Mouse (Mus musculus): ENCODE results near the gene Bcl6.

GRCm38 (mm10) chr16:23977732-23978131 is 10.9 kb downstream of the Bcl6 start:
- TF ChIP-seq POLR2A (IDR thresholded peaks at IDR 0.05; ENCODE audit: low read depth, low read length): no peak
- no peak for TF ChIP-seq TCF12 (IDR thresholded peaks at IDR 0.05; ENCODE audit: low read depth, low read length)
- no peak for TF ChIP-seq CHD2 (IDR thresholded peaks at IDR 0.05; ENCODE audit: low read length)
- no peak for TF ChIP-seq CTCF (conservative IDR thresholded peaks at IDR 0.05 in 1 of 2, IDR thresholded peaks at IDR 0.05 in 1 of 2; ENCODE audit: low read depth in 2 of 2, low read length in 2 of 2)
- TF ChIP-seq MAFK (IDR thresholded peaks at IDR 0.05; ENCODE audit: insufficient replicate concordance, low read length): no peak
- no peak for TF ChIP-seq EP300 (IDR thresholded peaks at IDR 0.05; ENCODE audit: low read length)
- no peak for TF ChIP-seq UBTF (IDR thresholded peaks at IDR 0.05; ENCODE audit: low read depth, low read length)
- TF ChIP-seq CHD1 (IDR thresholded peaks at IDR 0.05; ENCODE audit: low read depth, low read length): no peak
- no peak for TF ChIP-seq SMC3 (IDR thresholded peaks at IDR 0.05; ENCODE audit: low read depth, low read length)
- no peak for TF ChIP-seq USF1 (IDR thresholded peaks at IDR 0.05; ENCODE audit: low read depth, low read length)
- TF ChIP-seq ZKSCAN1 (IDR thresholded peaks at IDR 0.05; ENCODE audit: borderline replicate concordance, low read depth, low read length): no peak
- no peak for TF ChIP-seq KAT2A (IDR thresholded peaks at IDR 0.05; ENCODE audit: insufficient replicate concordance, low read length)
